Mouse (Mus musculus) layer of hippocampus, postnatal 14 days (tissue): ENCODE measurements around the gene Scgb1c1. TPM values are rescaled to one million over a fixed set of nuclear protein-coding genes. Genes with fewer than 3 reads are reported as not detected.

Experiments
- DNase-seq, 2 experiments: peaks; one replicate each; pipeline ENCODE4 v3.0.0; 2021 to 2022; ENCODE audit warnings: low spot score in 2 of 2, mixed read lengths in 1 of 2
- total RNA-seq, 2 experiments: library from RNA; stranded (reverse); gene quantifications; 2 replicates each; pipeline ENCODE4 v1.2.3; 2021

The Scgb1c1 gene
- total RNA-seq, 2 experiments from 2014 or later, result not detected

GRCm38 (mm10) chr7:140840750-140841735 is 4.3 kb upstream of the Scgb1c1 start:
- DNase-seq, result no peak

- no peak for DNase-seq
These were observed 1.5 kb upstream of the Scgb1c1 start for GRCm38 (mm10) chr7:140843806-140844205.

- DNase-seq, result no peak
These were observed 336 bp downstream of the Scgb1c1 start for GRCm38 (mm10) chr7:140845683-140846082.

GRCm38 (mm10) chr7:140846676-140847075 is 1.3 kb downstream of the Scgb1c1 start:
- DNase-seq, result no peak

- peak in 1 of 2 experiments; percentile 41 for DNase-seq
These were observed 2.6 kb downstream of the Scgb1c1 start, which contains the start of gene Odf3 for GRCm38 (mm10) chr7:140847755-140848580. Gene Odf3, plus strand, starts transcription at chr7:140847805.

- no peak for DNase-seq
These were observed 3.2 kb downstream of the Scgb1c1 start for GRCm38 (mm10) chr7:140848591-140848990.

- DNase-seq, result no peak
These were observed 6.6 kb downstream of the Scgb1c1 start for GRCm38 (mm10) chr7:140851916-140852315.

GRCm38 (mm10) chr7:140853386-140853785 is 8.0 kb downstream of the Scgb1c1 start:
- no peak for DNase-seq

- no peak for DNase-seq
These were observed 9.1 kb downstream of the Scgb1c1 start for GRCm38 (mm10) chr7:140854483-140854882.

GRCm38 (mm10) chr7:140855181-140855580 is 9.8 kb downstream of the Scgb1c1 start:
- DNase-seq, result no peak

- peak; percentile 76 to 89 for DNase-seq
These were observed 10.8 kb downstream of the Scgb1c1 start, which contains the start of gene Gm45785 for GRCm38 (mm10) chr7:140855860-140856784. Gene Gm45785, minus strand, starts transcription at chr7:140856331.

- peak; percentile 81 to 86 for DNase-seq
These were observed 11.6 kb downstream of the Scgb1c1 start, which contains the start of gene Ric8a for GRCm38 (mm10) chr7:140856785-140857549. Gene Ric8a, plus strand, starts transcription at chr7:140856957.

- peak in 1 of 2 experiments; percentile 19 for DNase-seq
These were observed 12.5 kb downstream of the Scgb1c1 start, which contains the start of gene Bet1l for GRCm38 (mm10) chr7:140857550-140858505. Gene Bet1l, minus strand, starts transcription at chr7:140857577.

GRCm38 (mm10) chr7:140858746-140859145 is 13.4 kb downstream of the Scgb1c1 start:
- DNase-seq, result no peak

GRCm38 (mm10) chr7:140859997-140860396 is 14.7 kb downstream of the Scgb1c1 start:
- DNase-seq, result no peak

GRCm38 (mm10) chr7:140860728-140861127 is 15.4 kb downstream of the Scgb1c1 start:
- DNase-seq, result no peak

GRCm38 (mm10) chr7:140864761-140865160 is 19.4 kb downstream of the Scgb1c1 start:
- no peak for DNase-seq

- DNase-seq, result no peak
These were observed 28.9 kb downstream of the Scgb1c1 start for GRCm38 (mm10) chr7:140874224-140874623.
